Mouse (Mus musculus) ES-E14 (cell line): ENCODE results near the gene Dact1.

Experiments
- CHD2 ChIP-seq: IDR thresholded peaks from 2 replicates; pipeline ENCODE4 v1.6.1; 2014; ENCODE audit warnings: mild to moderate bottlenecking, low read depth, low read length, inconsistent platforms
- HCFC1 ChIP-seq: IDR thresholded peaks from 2 replicates; pipeline ENCODE4 v1.6.1; 2012; ENCODE audit warnings: low read length, inconsistent platforms, borderline replicate concordance; ENCODE audit not compliant: insufficient read depth
- MAFK ChIP-seq: IDR thresholded peaks from 2 replicates; pipeline ENCODE4 v1.6.1; 2014; ENCODE audit warnings: mild to moderate bottlenecking, low read depth, low read length, inconsistent platforms; ENCODE audit not compliant: insufficient read depth
- ZNF384 ChIP-seq: IDR thresholded peaks from 2 replicates; pipeline ENCODE4 v1.6.1; 2012; ENCODE audit warnings: low read depth, low read length, inconsistent platforms

DNA sequence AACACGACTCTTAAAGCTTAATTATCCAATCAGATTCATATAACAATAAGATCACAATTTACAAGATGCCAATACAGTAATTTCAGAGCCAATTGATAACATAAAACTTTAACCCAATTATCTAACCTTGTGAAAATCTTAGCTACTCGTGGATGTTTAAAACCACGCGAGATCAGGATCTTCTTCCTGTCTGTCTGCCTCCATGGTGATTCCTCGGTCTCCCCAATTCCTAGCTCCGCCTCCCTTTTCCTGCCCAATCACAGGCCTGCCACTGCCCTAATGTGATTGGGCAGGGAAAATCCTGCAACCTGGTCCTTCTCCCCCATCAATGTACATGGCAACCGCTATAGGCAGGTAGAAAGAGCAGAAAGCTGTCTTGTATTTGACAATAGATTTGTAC lies 40.3 kb upstream of the Dact1 start:
- TF ChIP-seq ZNF384 (no peak), HCFC1 (no peak), CHD2 (peak; percentile 88), MAFK (no peak)
